Mouse (Mus musculus): ENCODE results near the gene Pmepa1. TPM values are rescaled to one million over a fixed set of nuclear protein-coding genes. Genes with fewer than 3 reads are reported as not detected.

The Pmepa1 gene
- polyA plus RNA-seq (2012) = 0.01 TPM in 1 of 2 replicates, not detected in the other

- H3K4me3 ChIP-seq (replicated peaks) = no peak within 1 kb of the TSS
- no peaks in the 10 kb centered on the region for H3K9me3 ChIP-seq (ENCODE audit: control insufficient read depth, low read length)
- no peak for TF ChIP-seq GATA1 (IDR thresholded peaks at IDR 0.05; ENCODE audit: low read length)
- no peak for TF ChIP-seq TAL1 (IDR thresholded peaks at IDR 0.05; ENCODE audit: low read length)
- no peaks in the 10 kb centered on the region for H3K36me3 ChIP-seq (ENCODE audit: control insufficient read depth)
- peaks cover 64% of the 10 kb centered on the region for H3K27me3 ChIP-seq (ENCODE audit: control insufficient read depth)
- no peaks in the 10 kb centered on the region for H3K4me1 ChIP-seq (ENCODE audit: control insufficient read depth)
These were observed at the start of gene Pmepa1 for GRCm38 (mm10) chr2:173276409-173276808. Gene Pmepa1 (minus strand): TSS chr2:173276533.

DNA sequence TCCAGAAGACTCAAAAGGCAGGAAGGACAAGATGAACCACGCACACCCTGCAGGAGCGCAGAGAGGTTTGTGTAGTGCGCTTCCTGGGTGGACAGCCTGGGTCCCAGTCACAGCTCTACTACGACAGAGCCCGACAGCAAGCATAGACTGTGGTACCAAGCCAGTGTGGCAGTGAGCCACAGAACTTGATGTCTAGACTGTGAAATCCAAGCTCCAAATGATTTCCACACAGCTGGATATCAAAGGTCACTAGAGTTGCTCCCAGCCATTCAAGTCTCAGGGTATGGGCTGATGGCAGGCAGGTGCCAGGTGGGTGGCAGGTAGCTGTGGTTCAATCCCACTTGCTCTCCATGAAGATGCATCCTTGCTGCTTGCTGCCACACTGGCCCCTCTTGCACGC lies 45.4 kb upstream of the Pmepa1 start:
- H3K36me3 ChIP-seq (ENCODE audit: control insufficient read depth) = no peaks in the 10 kb centered on the region
- no peaks in the 10 kb centered on the region for H3K4me1 ChIP-seq (ENCODE audit: control insufficient read depth)
- TF ChIP-seq GATA1 (IDR thresholded peaks at IDR 0.05; ENCODE audit: low read length) (no peak), TAL1 (IDR thresholded peaks at IDR 0.05; ENCODE audit: low read length) (no peak)
- no peaks in the 10 kb centered on the region for H3K27me3 ChIP-seq (ENCODE audit: control insufficient read depth)
- H3K4me3 ChIP-seq (replicated peaks) = no peak overlapping the region
- H3K9me3 ChIP-seq (ENCODE audit: control insufficient read depth, low read length) = peaks cover 2% of the 10 kb centered on the region

- Histone ChIP-seq H3K4me3 (replicated peaks) (no peak overlapping the region), H3K9me3 (ENCODE audit: control insufficient read depth, low read length) (no peaks in the 10 kb centered on the region; the same call in none of the 2 replicates)
These were observed 44.9 kb upstream of the Pmepa1 start for GRCm38 (mm10) chr2:173321194-173321593.

GRCm38 (mm10) chr2:173314291-173314690 lies 38.0 kb upstream of the Pmepa1 start:
- TF ChIP-seq GATA1 (IDR thresholded peaks at IDR 0.05; ENCODE audit: low read length) (no peak), TAL1 (IDR thresholded peaks at IDR 0.05; ENCODE audit: low read length) (no peak)
- Histone ChIP-seq H3K27me3 (ENCODE audit: control insufficient read depth) (no peaks in the 10 kb centered on the region), H3K36me3 (ENCODE audit: control insufficient read depth) (no peaks in the 10 kb centered on the region), H3K4me1 (ENCODE audit: control insufficient read depth) (no peaks in the 10 kb centered on the region), H3K4me3 (replicated peaks) (no peak overlapping the region), H3K9me3 (ENCODE audit: control insufficient read depth, low read length) (peaks cover 4% of the 10 kb centered on the region)

More at GRCm38 (mm10) chr2:173321194-173321593, 44.9 kb upstream of the Pmepa1 start:
- TF ChIP-seq TAL1 (IDR thresholded peaks at IDR 0.05; ENCODE audit: low read length) (no peak), GATA1 (IDR thresholded peaks at IDR 0.05; ENCODE audit: low read length) (no peak)
- no peaks in the 10 kb centered on the region for H3K27me3 ChIP-seq (ENCODE audit: control insufficient read depth)
- no peaks in the 10 kb centered on the region for H3K4me1 ChIP-seq (ENCODE audit: control insufficient read depth)
- no peaks in the 10 kb centered on the region for H3K36me3 ChIP-seq (ENCODE audit: control insufficient read depth)

GRCm38 (mm10) chr2:173308486-173308885 lies 32.2 kb upstream of the Pmepa1 start:
- Histone ChIP-seq H3K36me3 (ENCODE audit: control insufficient read depth) (no peaks in the 10 kb centered on the region), H3K4me1 (ENCODE audit: control insufficient read depth) (no peaks in the 10 kb centered on the region), H3K9me3 (ENCODE audit: control insufficient read depth, low read length) (no peaks in the 10 kb centered on the region; the same call in 1 of the 2 replicates), H3K27me3 (ENCODE audit: control insufficient read depth) (peaks cover 5% of the 10 kb centered on the region; the same call in 1 of the 2 replicates), H3K4me3 (replicated peaks) (no peak overlapping the region)
- TF ChIP-seq TAL1 (IDR thresholded peaks at IDR 0.05; ENCODE audit: low read length) (no peak), GATA1 (IDR thresholded peaks at IDR 0.05; ENCODE audit: low read length) (no peak)

DNA sequence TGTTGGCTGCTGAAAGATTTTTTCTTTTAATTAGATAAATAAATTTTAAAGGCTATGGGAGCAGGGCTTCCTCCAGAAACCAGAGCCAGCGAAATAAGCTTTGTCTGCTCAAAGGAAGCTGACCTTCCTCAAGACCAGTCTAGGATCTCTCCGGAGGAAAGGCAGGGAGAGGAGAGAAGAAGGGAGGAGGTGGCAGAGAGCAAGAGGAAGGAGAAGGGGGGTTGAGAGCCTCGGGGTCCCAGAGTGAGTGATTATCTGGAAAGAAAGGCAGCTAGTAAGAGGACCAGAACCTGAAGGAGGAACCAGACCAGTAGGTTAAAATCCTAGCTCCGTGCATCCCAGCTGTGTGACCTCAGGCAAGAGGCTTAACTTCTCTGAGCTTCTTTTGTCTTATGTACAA lies 31.7 kb upstream of the Pmepa1 start:
- Histone ChIP-seq H3K27me3 (ENCODE audit: control insufficient read depth) (peaks cover 5% of the 10 kb centered on the region; the same call in 1 of the 2 replicates), H3K4me1 (ENCODE audit: control insufficient read depth) (no peaks in the 10 kb centered on the region), H3K36me3 (ENCODE audit: control insufficient read depth) (no peaks in the 10 kb centered on the region), H3K4me3 (replicated peaks) (no peak overlapping the region), H3K9me3 (ENCODE audit: control insufficient read depth, low read length) (no peaks in the 10 kb centered on the region; the same call in 1 of the 2 replicates)
- TF ChIP-seq TAL1 (IDR thresholded peaks at IDR 0.05; ENCODE audit: low read length) = no peak
- TF ChIP-seq GATA1 (IDR thresholded peaks at IDR 0.05; ENCODE audit: low read length) = no peak

DNA sequence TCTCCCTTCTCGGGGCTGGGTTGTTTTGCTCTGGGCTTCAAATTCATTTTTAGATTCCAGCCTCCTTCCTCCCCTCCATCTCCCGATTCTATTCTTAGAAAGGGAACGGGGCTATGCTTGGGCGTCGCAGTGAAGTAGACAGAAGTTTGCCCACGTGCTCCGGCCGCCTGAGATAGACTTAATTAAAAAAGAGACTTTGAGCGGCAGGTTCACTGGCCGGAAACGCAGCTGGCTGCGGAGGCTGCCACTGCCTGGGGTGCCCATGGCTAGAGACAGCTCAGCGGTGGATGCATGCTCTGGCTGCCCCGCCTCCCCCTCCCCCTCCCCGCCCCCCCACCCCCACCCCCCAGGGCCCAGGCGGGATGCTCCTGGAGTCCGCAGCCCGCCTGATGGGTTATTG lies 31.2 kb upstream of the Pmepa1 start:
- no peaks in the 10 kb centered on the region for H3K4me1 ChIP-seq (ENCODE audit: control insufficient read depth)
- peaks cover 5% of the 10 kb centered on the region; the same call in 1 of the 2 replicates for H3K27me3 ChIP-seq (ENCODE audit: control insufficient read depth)
- no peak for TF ChIP-seq GATA1 (IDR thresholded peaks at IDR 0.05; ENCODE audit: low read length)
- TF ChIP-seq TAL1 (IDR thresholded peaks at IDR 0.05; ENCODE audit: low read length) = no peak
- no peaks in the 10 kb centered on the region for H3K36me3 ChIP-seq (ENCODE audit: control insufficient read depth)
- peaks cover 4% of the 10 kb centered on the region; the same call in 1 of the 2 replicates for H3K9me3 ChIP-seq (ENCODE audit: control insufficient read depth, low read length)
- no peak overlapping the region for H3K4me3 ChIP-seq (replicated peaks)

DNA sequence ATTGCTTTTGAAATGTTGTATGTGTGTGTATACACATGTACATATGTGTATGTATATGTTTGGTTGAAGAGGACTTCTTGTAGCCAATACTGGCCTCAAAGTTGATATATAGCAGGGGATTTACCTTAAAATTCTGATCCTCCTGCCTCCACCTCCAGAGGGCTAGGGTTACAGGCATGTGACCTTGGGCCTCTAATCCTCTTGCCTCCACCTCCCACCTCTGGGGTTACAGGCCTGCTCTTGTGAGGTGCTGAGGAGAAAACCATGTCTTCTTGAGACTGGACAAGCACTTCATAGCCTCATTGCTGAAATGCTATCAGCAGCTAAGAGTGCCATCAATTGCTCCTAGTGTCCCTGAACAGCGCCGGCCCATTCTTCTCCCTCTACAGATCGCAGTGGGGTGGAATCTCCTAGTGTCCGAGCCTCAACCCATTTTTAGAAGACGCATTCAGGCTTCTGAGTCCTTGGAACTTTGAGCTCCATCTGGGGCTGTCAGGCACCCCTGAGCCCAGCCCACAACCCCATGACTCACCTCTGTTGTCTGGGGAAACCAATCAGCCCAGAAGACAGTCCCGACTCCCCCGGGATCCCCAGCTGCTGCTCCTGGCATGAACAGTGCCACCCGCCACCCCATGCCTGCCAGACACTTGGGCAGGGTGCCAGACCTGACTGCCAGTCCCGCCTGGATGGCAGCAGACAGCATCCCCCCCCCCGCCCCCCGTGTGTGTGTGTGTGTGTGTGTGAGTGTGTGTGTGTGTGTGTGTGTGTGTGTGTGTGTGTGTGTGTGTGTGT lies 30.6 kb upstream of the Pmepa1 start:
- TF ChIP-seq GATA1 (IDR thresholded peaks at IDR 0.05; ENCODE audit: low read length) = no peak
- TF ChIP-seq TAL1 (IDR thresholded peaks at IDR 0.05; ENCODE audit: low read length) = no peak
- Histone ChIP-seq H3K36me3 (ENCODE audit: control insufficient read depth) (no peaks in the 10 kb centered on the region), H3K27me3 (ENCODE audit: control insufficient read depth) (peaks cover 5% of the 10 kb centered on the region; the same call in 1 of the 2 replicates), H3K4me1 (ENCODE audit: control insufficient read depth) (no peaks in the 10 kb centered on the region), H3K9me3 (ENCODE audit: control insufficient read depth, low read length) (peaks cover 4% of the 10 kb centered on the region; the same call in 1 of the 2 replicates), H3K4me3 (replicated peaks) (no peak overlapping the region)

DNA sequence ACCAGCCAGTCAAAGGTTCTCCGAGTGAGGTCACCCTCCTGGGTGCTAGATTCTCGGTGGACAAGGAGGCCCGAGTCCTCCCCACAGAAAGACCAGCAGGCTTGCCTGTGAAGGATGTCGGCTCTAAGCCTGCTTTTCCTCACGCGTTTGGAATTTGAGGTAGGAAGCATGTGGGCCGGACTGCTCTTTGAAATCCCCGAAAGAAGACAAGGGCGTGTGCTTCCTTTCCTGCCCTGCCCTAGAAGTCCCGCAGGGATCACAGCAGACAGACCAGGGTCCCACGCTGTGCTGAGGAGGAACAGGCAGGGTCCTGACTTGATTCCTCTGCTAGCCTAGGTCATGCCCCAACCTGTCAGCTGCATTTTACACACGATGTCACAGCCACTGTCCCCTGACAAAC lies 28.7 kb upstream of the Pmepa1 start:
- H3K9me3 ChIP-seq (ENCODE audit: control insufficient read depth, low read length) = peaks cover 5% of the 10 kb centered on the region; the same call in 1 of the 2 replicates
- no peak for TF ChIP-seq TAL1 (IDR thresholded peaks at IDR 0.05; ENCODE audit: low read length)
- no peak for TF ChIP-seq GATA1 (IDR thresholded peaks at IDR 0.05; ENCODE audit: low read length)
- H3K4me3 ChIP-seq (replicated peaks) = no peak overlapping the region
- H3K36me3 ChIP-seq (ENCODE audit: control insufficient read depth) = no peaks in the 10 kb centered on the region
- H3K4me1 ChIP-seq (ENCODE audit: control insufficient read depth) = no peaks in the 10 kb centered on the region
- H3K27me3 ChIP-seq (ENCODE audit: control insufficient read depth) = peaks cover 5% of the 10 kb centered on the region; the same call in 1 of the 2 replicates

Measured in erythroblast, embryonic 14.5 days (primary cell).